Mouse (Mus musculus): ENCODE data around the gene Avpr1b.

DNA sequence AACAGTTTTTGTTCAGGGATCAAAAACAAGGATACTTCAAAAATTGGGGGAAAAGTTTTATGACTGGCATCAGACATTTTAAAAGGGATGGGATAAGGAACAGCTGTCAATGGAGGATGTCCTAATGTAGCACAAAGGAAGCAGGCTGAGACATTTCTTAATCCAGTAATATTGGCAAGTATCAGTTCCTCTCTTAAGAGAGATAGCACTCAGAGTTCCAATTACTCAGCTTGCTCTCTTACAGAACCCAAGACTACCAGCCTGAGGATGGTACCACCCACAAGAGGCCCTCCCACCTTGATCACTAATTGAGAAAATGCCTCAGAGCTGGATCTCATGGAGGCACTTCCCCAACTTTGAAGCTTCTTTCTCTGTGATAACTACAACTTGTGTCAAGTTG, 38.5 kb upstream of the Avpr1b start:
- no peak for TF ChIP-seq CTCF (IDR thresholded peaks at IDR 0.05; ENCODE audit: low read depth, low read length)
- TF ChIP-seq TAL1 (conservative IDR thresholded peaks at IDR 0.05; ENCODE audit: low read depth, low read length): no peak
- no peak for TF ChIP-seq GATA1 (IDR thresholded peaks at IDR 0.05; ENCODE audit: borderline replicate concordance, low read length)
- no peak for TF ChIP-seq POLR2AphosphoS5 (IDR thresholded peaks at IDR 0.05; ENCODE audit: insufficient replicate concordance, low read depth, low read length)
- no peak for TF ChIP-seq GATA2 (IDR thresholded peaks at IDR 0.05; ENCODE audit: borderline replicate concordance, low read depth, low read length)
